Mouse (Mus musculus) ZHBTc4 (cell line): ENCODE measurements at regions not wholly inside any gene's neighbourhood (a gene's known extent, or its start where the extent isn't known, plus 50 kb on each side); places are given as distances from the start of the nearest gene placed in this dataset.
A peak's percentile ranks its signal among the peaks of the same experiment; 100 is the strongest.

Experiments
- DNase-seq: peaks from one replicate; pipeline ENCODE4 v3.0.0-alpha.2; 2011; ENCODE audit warnings: low read depth, low spot score

- DNase-seq = no peak
Measured at GRCm38 (mm10) chr3:66646251-66646650, 334.9 kb upstream of the Rsrc1 start.

- DNase-seq = no peak
Measured at GRCm38 (mm10) chr3:66649271-66649670, 331.9 kb upstream of the Rsrc1 start.

- DNase-seq = no peak
Measured at GRCm38 (mm10) chr3:66650076-66650748, 331.0 kb upstream of the Rsrc1 start.

GRCm38 (mm10) chr3:66650749-66651472 is 330.3 kb upstream of the Rsrc1 start:
- peak; percentile 5 for DNase-seq

- no peak for DNase-seq
Measured at GRCm38 (mm10) chr3:66652139-66652846, 328.9 kb upstream of the Rsrc1 start.

- DNase-seq = no peak
Measured at GRCm38 (mm10) chr3:66653961-66654360, 327.2 kb upstream of the Rsrc1 start.

- no peak for DNase-seq
Measured at GRCm38 (mm10) chr3:66654860-66655259, 326.3 kb upstream of the Rsrc1 start.

- no peak for DNase-seq
Measured at GRCm38 (mm10) chr3:66656458-66656857, 324.7 kb upstream of the Rsrc1 start.

- DNase-seq = no peak
Measured at GRCm38 (mm10) chr3:66660555-66660954, 320.6 kb upstream of the Rsrc1 start.

GRCm38 (mm10) chr3:66661826-66662618 is 319.2 kb upstream of the Rsrc1 start:
- DNase-seq = no peak

GRCm38 (mm10) chr3:66683589-66684286 is 297.5 kb upstream of the Rsrc1 start:
- no peak for DNase-seq

GRCm38 (mm10) chr3:66684287-66684903 is 296.8 kb upstream of the Rsrc1 start:
- no peak for DNase-seq

GRCm38 (mm10) chr3:66685136-66685535 is 296.1 kb upstream of the Rsrc1 start:
- no peak for DNase-seq

- DNase-seq = peak; percentile 71
Measured at GRCm38 (mm10) chr3:66687126-66687525, 294.1 kb upstream of the Rsrc1 start.

GRCm38 (mm10) chr3:66690906-66691522 is 290.2 kb upstream of the Rsrc1 start:
- DNase-seq = no peak

GRCm38 (mm10) chr3:66695125-66695524 is 286.1 kb upstream of the Rsrc1 start:
- DNase-seq = no peak

- DNase-seq = no peak
Measured at GRCm38 (mm10) chr3:66695661-66696253, 285.4 kb upstream of the Rsrc1 start.

GRCm38 (mm10) chr3:66698083-66698482 is 283.1 kb upstream of the Rsrc1 start:
- no peak for DNase-seq

GRCm38 (mm10) chr3:66705766-66706165 is 275.4 kb upstream of the Rsrc1 start:
- DNase-seq = no peak

GRCm38 (mm10) chr3:66735468-66735867 is 245.7 kb upstream of the Rsrc1 start:
- DNase-seq = no peak
